Mouse (Mus musculus) E14TG2a.4 (cell line): ENCODE data around the gene Gpr107.
"Not testable (repeated sequence)": the region's sequence is repeated elsewhere in the genome, so short reads cannot be mapped to it uniquely, and the experiment has no call there.

Source experiments
- H3K27me3 ChIP-seq: 2 replicates; pipeline ENCODE4 v1.6.1; 2014; ENCODE audit warnings: low read length, control low read depth; ENCODE audit not compliant: insufficient read depth
- H3K36me3 ChIP-seq: 2 replicates; pipeline ENCODE4 v1.6.1; 2014; ENCODE audit warnings: low read length, control low read depth; ENCODE audit not compliant: insufficient read depth
- H3K4me1 ChIP-seq: replicated peaks from 2 replicates; pipeline ENCODE4 v1.6.1; 2014; ENCODE audit warnings: low read depth, low read length, control low read depth
- H3K4me3 ChIP-seq: replicated peaks from 2 replicates; pipeline ENCODE4 v1.5.1; 2014; ENCODE audit warnings: mild to moderate bottlenecking, low read length
- H3K9me3 ChIP-seq: 2 replicates; pipeline ENCODE4 v1.6.1; 2014; ENCODE audit warnings: low read length, control low read depth
- CTCF ChIP-seq: conservative IDR thresholded peaks from 2 replicates; pipeline ENCODE4 v1.5.1; 2014; ENCODE audit warnings: low read length
- NANOG ChIP-seq: IDR thresholded peaks from 2 replicates; pipeline ENCODE4 v1.6.1; 2014; ENCODE audit warnings: borderline replicate concordance, low read length, mixed read lengths
- POU5F1 ChIP-seq: IDR thresholded peaks from 2 replicates; pipeline ENCODE4 v1.6.1; 2014; ENCODE audit warnings: low read length, borderline replicate concordance

The Gpr107 gene

DNA sequence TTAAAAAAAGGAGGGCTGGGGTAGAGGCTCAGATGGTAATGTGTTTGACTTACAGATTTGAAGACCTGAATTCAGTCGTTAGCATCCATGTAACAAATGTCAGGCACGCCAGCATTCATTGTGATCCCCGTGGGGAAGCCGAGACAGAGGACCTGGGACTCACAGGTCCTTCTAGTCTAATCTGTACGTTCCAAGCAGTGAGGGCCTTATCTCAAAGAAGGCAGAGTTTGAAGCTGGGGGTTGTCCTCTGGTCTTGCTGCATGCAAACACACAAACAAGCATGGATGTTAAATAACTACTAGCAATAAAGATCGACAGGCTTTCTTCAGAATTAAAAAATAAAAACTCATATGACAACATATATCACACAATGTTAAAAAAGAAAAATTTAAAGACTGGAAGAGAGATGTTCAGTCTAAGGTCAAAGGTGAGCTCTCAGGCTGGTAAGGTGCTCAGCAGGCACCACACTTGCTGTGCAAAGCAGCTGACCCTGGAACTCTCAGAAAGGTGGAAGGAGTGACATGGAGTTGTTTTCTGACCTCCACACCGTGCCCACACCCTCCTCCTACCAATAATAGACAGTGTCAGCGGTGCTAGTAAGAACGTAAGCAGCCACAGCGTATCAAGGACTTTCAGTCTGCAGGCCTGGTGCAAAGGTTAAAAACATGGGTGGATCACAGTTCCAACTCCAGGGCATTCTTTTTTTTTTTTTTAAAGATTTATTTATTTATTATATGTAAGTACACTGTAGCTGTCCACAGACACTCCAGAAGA is 8.2 kb downstream of the Gpr107 start:
- H3K27me3 ChIP-seq: no peaks in the 10 kb centered on the region

DNA sequence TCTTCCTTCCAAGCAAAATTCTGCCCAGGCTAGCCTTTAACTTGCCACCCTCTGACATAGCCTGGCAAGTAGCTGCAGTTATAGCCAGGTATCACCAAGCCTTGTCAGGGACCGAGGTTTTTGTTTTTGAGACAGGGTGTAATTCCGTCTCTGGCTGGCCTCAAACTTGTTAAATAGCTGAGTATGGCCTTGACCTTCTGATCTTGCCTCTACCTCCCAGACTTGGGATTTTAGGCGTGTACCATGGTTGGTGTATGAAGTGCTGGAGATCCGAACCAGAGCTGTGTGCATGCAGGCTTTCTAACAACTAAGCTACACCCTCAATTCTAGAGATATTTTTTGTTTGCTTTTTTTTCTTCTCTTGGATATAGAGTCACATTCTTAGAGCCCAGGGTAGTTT is 9.5 kb downstream of the Gpr107 start:
- H3K36me3 ChIP-seq: peaks cover 25% of the 10 kb centered on the region
- no peaks in the 10 kb centered on the region for H3K27me3 ChIP-seq
- TF ChIP-seq NANOG (no peak), CTCF (no peak), POU5F1 (no peak)
- H3K4me3 ChIP-seq: peak overlapping the region; percentile 60
- peaks cover 94% of the 10 kb centered on the region for H3K4me1 ChIP-seq
- no peaks in the 10 kb centered on the region for H3K9me3 ChIP-seq

More for the DNA sequence above, 8.2 kb downstream of the Gpr107 start:
- H3K36me3 ChIP-seq: peaks cover 31% of the 10 kb centered on the region
- no peaks in the 10 kb centered on the region for H3K9me3 ChIP-seq
- TF ChIP-seq NANOG (no peak), CTCF (no peak), POU5F1 (no peak)
- 0 out of 2 replicates have a peak overlapping the region, but pooled peaks have one; percentile 20 for H3K4me3 ChIP-seq
- H3K4me1 ChIP-seq: peaks cover 93% of the 10 kb centered on the region

DNA sequence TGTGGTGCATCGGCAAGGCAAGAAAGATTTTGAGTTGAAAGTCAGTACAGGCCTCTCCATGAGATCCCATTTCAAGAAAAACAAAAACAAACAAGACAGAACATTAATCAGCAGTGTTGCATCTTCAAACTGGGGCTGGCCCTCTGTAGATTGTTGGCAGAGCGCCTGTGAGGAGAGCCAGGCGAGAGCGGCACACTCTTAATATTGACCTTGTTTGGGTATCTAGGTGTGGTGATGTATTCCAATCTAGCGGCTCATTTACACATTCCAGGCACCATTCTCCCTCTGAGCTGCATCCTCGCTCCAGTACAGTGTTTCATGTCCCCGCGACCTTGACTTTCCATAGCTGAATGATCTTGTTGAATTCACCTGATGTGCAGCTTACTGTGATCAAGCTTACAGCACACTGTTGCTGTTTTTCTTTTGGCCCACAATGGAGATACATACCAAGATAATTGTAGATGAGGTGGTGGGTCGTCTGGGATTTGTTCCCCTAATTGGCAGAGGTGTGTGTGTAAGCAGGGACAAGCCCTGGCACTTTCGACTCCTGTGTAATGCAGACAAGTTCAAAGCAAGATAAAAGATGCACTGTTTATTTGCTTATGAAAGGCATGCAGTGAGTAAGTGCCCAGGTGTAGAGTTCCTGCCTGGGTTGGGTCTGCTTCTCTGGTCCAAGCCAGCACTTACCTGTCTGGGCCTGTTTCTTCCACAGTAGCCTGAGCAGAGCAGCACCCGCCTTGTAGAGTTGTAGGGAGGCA is 11.4 kb downstream of the Gpr107 start:
- TF ChIP-seq NANOG (peak; percentile 97), POU5F1 (no peak)
- H3K4me3 ChIP-seq: peak overlapping the region; percentile 60
- H3K36me3 ChIP-seq: peaks cover 37% of the 10 kb centered on the region
- H3K27me3 ChIP-seq: no peaks in the 10 kb centered on the region
- peaks cover 95% of the 10 kb centered on the region for H3K4me1 ChIP-seq
- H3K9me3 ChIP-seq: no peaks in the 10 kb centered on the region

DNA sequence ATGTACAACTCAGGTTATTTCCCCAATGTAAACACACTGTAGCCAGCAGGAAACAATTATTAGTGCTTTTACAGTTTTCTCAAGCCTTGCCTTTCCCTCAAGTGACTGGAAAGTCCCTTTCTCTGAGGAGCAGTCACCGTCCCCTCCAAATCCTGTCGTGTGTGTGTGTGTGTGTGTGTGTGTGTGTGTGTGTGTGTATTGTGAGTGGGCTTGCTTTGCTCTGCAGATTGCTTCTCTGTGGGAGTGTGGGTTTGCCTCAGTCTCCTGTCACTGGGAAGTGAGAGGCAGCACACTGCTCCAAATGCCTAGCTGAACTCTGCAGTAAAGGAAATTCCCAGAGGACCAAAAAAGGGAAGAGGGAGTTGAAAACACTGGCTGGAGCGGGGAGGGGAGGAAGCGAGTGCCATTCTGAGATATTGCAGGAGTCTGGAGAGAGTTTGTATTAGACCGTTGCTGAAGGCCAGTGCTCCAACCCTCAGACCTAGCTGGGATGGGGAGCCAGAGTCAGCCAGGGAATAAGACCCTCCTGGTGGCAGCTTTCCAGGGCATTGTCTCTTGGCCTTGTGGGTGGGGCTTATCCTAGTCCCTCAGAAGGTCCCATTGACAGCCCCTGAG is 12.8 kb downstream of the Gpr107 start:
- TF ChIP-seq NANOG (no peak), CTCF (no peak), POU5F1 (no peak)

DNA sequence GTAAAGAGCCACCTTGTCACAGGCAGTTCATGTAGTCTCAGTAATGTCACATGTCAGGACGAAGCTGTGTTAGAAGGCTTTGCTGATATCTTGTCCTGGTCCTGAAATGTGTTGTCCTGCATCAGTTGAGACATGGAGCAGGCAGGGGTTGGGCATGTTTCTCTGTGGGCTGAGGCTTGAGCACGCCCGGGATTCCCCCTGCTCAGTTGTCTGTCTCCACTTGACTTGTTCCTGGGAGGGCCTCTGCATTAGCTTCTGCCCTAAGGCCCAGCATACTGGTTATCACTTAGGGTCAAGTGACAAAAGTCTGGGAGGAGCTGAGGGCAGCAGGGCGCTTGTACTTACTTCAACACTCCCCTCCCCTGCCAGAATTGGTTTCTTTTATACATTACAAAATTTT is 13.4 kb downstream of the Gpr107 start:
- H3K36me3 ChIP-seq: peaks cover 42% of the 10 kb centered on the region
- peak overlapping the region; percentile 60 for H3K4me3 ChIP-seq
- TF ChIP-seq CTCF: no peak
- H3K27me3 ChIP-seq: no peaks in the 10 kb centered on the region
- no peaks in the 10 kb centered on the region for H3K9me3 ChIP-seq
- H3K4me1 ChIP-seq: peaks cover 95% of the 10 kb centered on the region

More for the DNA sequence above, 12.8 kb downstream of the Gpr107 start:
- Histone ChIP-seq H3K4me1 (peaks cover 95% of the 10 kb centered on the region), H3K9me3 (no peaks in the 10 kb centered on the region), H3K36me3 (peaks cover 39% of the 10 kb centered on the region), H3K4me3 (peak overlapping the region; percentile 60), H3K27me3 (no peaks in the 10 kb centered on the region)

DNA sequence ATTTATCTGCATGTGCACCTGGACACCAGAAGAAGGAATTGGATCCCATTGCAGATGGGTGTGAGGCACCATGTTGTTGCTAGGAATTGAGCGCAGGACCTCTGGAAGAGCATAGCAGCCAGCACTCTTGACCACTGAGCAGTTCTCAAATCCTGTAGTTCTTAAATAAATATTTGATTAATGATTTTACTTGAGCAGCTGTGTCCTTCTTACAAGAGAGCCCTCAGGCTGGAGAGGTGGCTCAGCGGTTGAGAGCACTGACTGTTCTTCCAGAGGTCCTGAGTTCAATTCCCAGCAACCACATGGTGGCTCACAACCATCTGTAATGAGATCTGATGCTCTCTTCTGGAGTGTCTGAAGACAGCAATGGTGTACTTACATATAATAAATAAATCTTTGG is 15.5 kb downstream of the Gpr107 start:
- not testable (repeated sequence) for H3K4me3 ChIP-seq, H3K9me3 ChIP-seq, H3K27me3 ChIP-seq
- Histone ChIP-seq H3K36me3 (peaks cover 62% of the 10 kb centered on the region), H3K4me1 (peaks cover 97% of the 10 kb centered on the region)

DNA sequence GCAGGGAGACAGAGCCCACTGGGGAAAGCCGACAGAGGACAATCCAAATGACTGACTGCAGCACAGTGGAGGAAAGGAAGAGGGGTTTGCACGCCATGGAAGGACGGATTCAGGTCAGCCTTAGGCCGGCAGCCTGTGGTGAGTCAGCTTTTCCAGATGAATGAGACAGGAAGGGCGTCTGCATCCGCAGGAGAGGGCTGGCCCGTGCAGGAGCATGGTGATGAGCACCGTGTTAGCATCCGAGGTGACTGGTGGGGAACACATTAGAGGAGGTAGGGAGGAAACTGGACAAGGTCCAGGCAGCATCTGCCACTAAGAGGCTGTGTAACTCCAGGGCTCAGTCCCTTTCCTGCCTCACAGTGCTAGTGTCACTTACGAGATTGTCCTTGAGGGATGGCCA is 16.9 kb downstream of the Gpr107 start:
- peak overlapping the region; percentile 14 for H3K4me3 ChIP-seq
- no peaks in the 10 kb centered on the region for H3K27me3 ChIP-seq
- H3K9me3 ChIP-seq: no peaks in the 10 kb centered on the region
- H3K4me1 ChIP-seq: peaks cover 96% of the 10 kb centered on the region
- no peak for TF ChIP-seq NANOG
- no peak for TF ChIP-seq POU5F1
- no peak for TF ChIP-seq CTCF
- peaks cover 76% of the 10 kb centered on the region for H3K36me3 ChIP-seq

DNA sequence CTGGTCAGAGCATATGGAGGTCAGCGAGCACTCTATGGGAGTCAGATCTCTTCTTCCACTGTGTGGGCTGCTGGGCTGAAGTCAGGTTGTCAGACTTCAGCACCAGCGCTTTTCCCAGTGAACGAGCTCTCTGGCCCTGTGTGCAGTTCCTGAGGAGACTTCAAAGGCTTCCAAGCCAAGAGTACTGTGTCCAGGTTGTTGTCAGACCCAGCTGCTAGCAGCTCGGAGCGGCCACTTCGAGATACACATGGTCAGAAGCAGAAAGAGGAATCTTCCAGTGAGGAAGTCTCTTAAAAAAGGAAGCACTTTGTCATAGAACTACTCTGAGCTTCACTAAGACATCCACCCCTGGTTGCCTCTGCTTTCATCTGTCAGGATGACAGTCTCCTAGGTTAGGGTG is 18.0 kb downstream of the Gpr107 start:
- peaks cover 85% of the 10 kb centered on the region for H3K4me1 ChIP-seq
- no peak for TF ChIP-seq NANOG
- TF ChIP-seq POU5F1: no peak
- TF ChIP-seq CTCF: no peak
- peaks cover 88% of the 10 kb centered on the region for H3K36me3 ChIP-seq
- no peaks in the 10 kb centered on the region for H3K9me3 ChIP-seq
- no peak overlapping the region for H3K4me3 ChIP-seq
- H3K27me3 ChIP-seq: no peaks in the 10 kb centered on the region
